Mouse (Mus musculus) cerebellum, postnatal 36 days (tissue): Measurements from ENCODE around the gene Capn5.

Experiments used
- DNase-seq, 2 experiments: peaks; one replicate each; pipeline ENCODE4 v3.0.0; 2021 to 2022; ENCODE audit warnings: mixed read lengths in 2 of 2

The Capn5 gene

GRCm38 (mm10) chr7:98176322-98177070 is 1.6 kb downstream of the Capn5 start:
- no peak for DNase-seq

- no peak for DNase-seq
Observed at GRCm38 (mm10) chr7:98174883-98175755, 3.0 kb downstream of the Capn5 start.

- no peak for DNase-seq
Observed at GRCm38 (mm10) chr7:98173408-98173807, 4.7 kb downstream of the Capn5 start.

GRCm38 (mm10) chr7:98172661-98173060 is 5.4 kb downstream of the Capn5 start:
- DNase-seq = no peak

GRCm38 (mm10) chr7:98171141-98172073 is 6.7 kb downstream of the Capn5 start:
- peak in 1 of 2 experiments; percentile 27 for DNase-seq

GRCm38 (mm10) chr7:98164999-98165528 is 13.0 kb downstream of the Capn5 start:
- peak in 1 of 2 experiments; percentile 21 for DNase-seq

- DNase-seq = no peak
Observed at GRCm38 (mm10) chr7:98164382-98164998, 13.6 kb downstream of the Capn5 start.

GRCm38 (mm10) chr7:98163700-98164099 is 14.4 kb downstream of the Capn5 start:
- no peak for DNase-seq

- no peak for DNase-seq
Observed at GRCm38 (mm10) chr7:98162239-98162638, 15.8 kb downstream of the Capn5 start.

GRCm38 (mm10) chr7:98160041-98160740 is 17.9 kb downstream of the Capn5 start:
- no peak for DNase-seq

GRCm38 (mm10) chr7:98158481-98158880 is 19.6 kb downstream of the Capn5 start:
- DNase-seq = no peak

- DNase-seq = no peak
Observed at GRCm38 (mm10) chr7:98157636-98158332, 20.3 kb downstream of the Capn5 start.

GRCm38 (mm10) chr7:98156280-98156665 is 21.8 kb downstream of the Capn5 start:
- DNase-seq = no peak

GRCm38 (mm10) chr7:98155546-98156279 is 22.4 kb downstream of the Capn5 start:
- DNase-seq = peak; percentile 66 to 71

- no peak for DNase-seq
Observed at GRCm38 (mm10) chr7:98153892-98154291, 24.2 kb downstream of the Capn5 start.

GRCm38 (mm10) chr7:98153345-98153744 is 24.7 kb downstream of the Capn5 start:
- DNase-seq = no peak

GRCm38 (mm10) chr7:98152400-98152799 is 25.7 kb downstream of the Capn5 start:
- DNase-seq = no peak

- DNase-seq = no peak
Observed at GRCm38 (mm10) chr7:98150525-98150924, 27.5 kb downstream of the Capn5 start.

GRCm38 (mm10) chr7:98149802-98150201 is 28.3 kb downstream of the Capn5 start:
- DNase-seq = no peak
